Mouse (Mus musculus) midbrain, embryonic 10.5 days (tissue): ENCODE data around the gene Dbh. TPM values are rescaled to one million over a fixed set of nuclear protein-coding genes. Genes with fewer than 3 reads are reported as not detected.
A peak's percentile ranks its signal among the peaks of the same experiment; 100 is the strongest.

Experiments used
- DNase-seq: peaks from one replicate; pipeline ENCODE4 v3.0.0-alpha.2; 2017; ENCODE audit warnings: low spot score
- H3K27ac ChIP-seq: fragments of 300-500 bp; sonication (generic); replicated peaks from 2 replicates; pipeline ENCODE4 v1.5.1; 2016; ENCODE audit warnings: mild to moderate bottlenecking
- H3K27me3 ChIP-seq: fragments of 300-500 bp; sonication (generic); 2 replicates; pipeline ENCODE4 v1.6.1; 2016; ENCODE audit warnings: low read depth, mild to moderate bottlenecking; ENCODE audit not compliant: poor library complexity, severe bottlenecking
- H3K36me3 ChIP-seq: fragments of 300-500 bp; sonication (generic); 2 replicates; pipeline ENCODE4 v1.6.1; 2016; ENCODE audit warnings: mild to moderate bottlenecking, moderate library complexity
- H3K4me1 ChIP-seq: fragments of 300-500 bp; sonication (generic); 2 replicates; pipeline ENCODE4 v1.6.1; 2016
- H3K4me3 ChIP-seq: fragments of 300-500 bp; sonication (generic); 2 replicates; pipeline ENCODE4 v1.5.1; 2016; ENCODE audit warnings: mild to moderate bottlenecking, moderate library complexity
- H3K9me3 ChIP-seq: fragments of 300-500 bp; sonication (generic); replicated peaks from 2 replicates; pipeline ENCODE4 v1.6.1; 2016; ENCODE audit warnings: mild to moderate bottlenecking
- WGBS: fragments of 180-500 bp; shearing (Covaris S2); methylation state at CpG from one replicate; pipeline ENCODE4 v1.1.7; 2016; 5-methylcytosine and 5-hydroxymethylcytosine counted together
- polyA plus RNA-seq: library from polyadenylated mRNA; unstranded; fragments of >200 nt; fragmentation: Nextera tagmentation; extraction: Ambion mirVana; gene quantifications from 2 replicates; pipeline ENCODE4 v1.2.1, GENCODE M21; 2016

Gene Dbh
- polyA plus RNA-seq, 1 experiment from 2014 or later = 1.1 TPM

GRCm38 (mm10) chr2:27174242-27174641 lies 9.2 kb downstream of the Dbh start:
- whole genome bisulfite sequencing = 83% methylated on average over 2 of the region's 2 CpGs
- Histone ChIP-seq H3K4me1 (peaks cover 17% of the 10 kb centered on the region), H3K27ac (no peak overlapping the region), H3K36me3 (no peaks in the 10 kb centered on the region), H3K4me3 (no peak overlapping the region), H3K27me3 (no peaks in the 10 kb centered on the region), H3K9me3 (no peaks in the 10 kb centered on the region)
- no peak for DNase-seq

- no peak for DNase-seq
- H3K4me3 ChIP-seq = no peak overlapping the region
- peaks cover 17% of the 10 kb centered on the region for H3K4me1 ChIP-seq
- H3K9me3 ChIP-seq = no peaks in the 10 kb centered on the region
- no peaks in the 10 kb centered on the region for H3K36me3 ChIP-seq
- H3K27me3 ChIP-seq = no peaks in the 10 kb centered on the region
- H3K27ac ChIP-seq = no peak overlapping the region
- WGBS = 87% methylated on average over 10 of the region's 10 CpGs
These were observed 10.7 kb downstream of the Dbh start for GRCm38 (mm10) chr2:27175696-27176267.

- WGBS = 83% methylated on average over 8 of the region's 8 CpGs
- no peak for DNase-seq
- H3K4me1 ChIP-seq = peaks cover 17% of the 10 kb centered on the region
- no peak overlapping the region for H3K4me3 ChIP-seq
- H3K36me3 ChIP-seq = no peaks in the 10 kb centered on the region
- H3K27me3 ChIP-seq = no peaks in the 10 kb centered on the region; the same call in 1 of the 2 replicates
- H3K9me3 ChIP-seq = no peaks in the 10 kb centered on the region
- H3K27ac ChIP-seq = no peak overlapping the region
These were observed 14.1 kb downstream of the Dbh start for GRCm38 (mm10) chr2:27179101-27179500.

- WGBS = 72% methylated on average over 4 of the region's 4 CpGs
- H3K9me3 ChIP-seq = no peaks in the 10 kb centered on the region
- no peak overlapping the region for H3K27ac ChIP-seq
- no peaks in the 10 kb centered on the region for H3K36me3 ChIP-seq
- no peaks in the 10 kb centered on the region; the same call in 1 of the 2 replicates for H3K27me3 ChIP-seq
- no peak for DNase-seq
- peaks cover 9% of the 10 kb centered on the region for H3K4me1 ChIP-seq
- no peak overlapping the region for H3K4me3 ChIP-seq
These were observed 16.9 kb downstream of the Dbh start for GRCm38 (mm10) chr2:27181907-27182306.

- Histone ChIP-seq H3K27ac (no peak overlapping the region), H3K4me3 (no peak overlapping the region), H3K36me3 (no peaks in the 10 kb centered on the region), H3K27me3 (no peaks in the 10 kb centered on the region; the same call in 1 of the 2 replicates), H3K4me1 (no peaks in the 10 kb centered on the region), H3K9me3 (no peaks in the 10 kb centered on the region)
- DNase-seq = no peak
- WGBS = 90% methylated on average over 12 of the region's 12 CpGs
These were observed 18.7 kb downstream of the Dbh start for GRCm38 (mm10) chr2:27183734-27184133.

GRCm38 (mm10) chr2:27187531-27187930 lies 22.5 kb downstream of the Dbh start:
- H3K4me1 ChIP-seq = no peaks in the 10 kb centered on the region
- no peaks in the 10 kb centered on the region for H3K27me3 ChIP-seq
- DNase-seq = no peak
- H3K36me3 ChIP-seq = no peaks in the 10 kb centered on the region
- no peaks in the 10 kb centered on the region for H3K9me3 ChIP-seq
- H3K27ac ChIP-seq = no peak overlapping the region
- no peak overlapping the region for H3K4me3 ChIP-seq
- 84% methylated on average over 6 of the region's 6 CpGs for WGBS

- no peaks in the 10 kb centered on the region for H3K9me3 ChIP-seq
- no peak overlapping the region for H3K4me3 ChIP-seq
- H3K4me1 ChIP-seq = no peaks in the 10 kb centered on the region
- no peaks in the 10 kb centered on the region for H3K27me3 ChIP-seq
- 66% methylated on average over 4 of the region's 4 CpGs for WGBS
- no peaks in the 10 kb centered on the region for H3K36me3 ChIP-seq
- no peak overlapping the region for H3K27ac ChIP-seq
- no peak for DNase-seq
These were observed 25.0 kb downstream of the Dbh start for GRCm38 (mm10) chr2:27189994-27190393.

- no peak overlapping the region for H3K27ac ChIP-seq
- WGBS = 65% methylated on average over 5 of the region's 5 CpGs
- H3K4me1 ChIP-seq = peaks cover 7% of the 10 kb centered on the region; the same call in 1 of the 2 replicates
- no peaks in the 10 kb centered on the region for H3K9me3 ChIP-seq
- DNase-seq = no peak
- no peaks in the 10 kb centered on the region for H3K27me3 ChIP-seq
- no peak overlapping the region for H3K4me3 ChIP-seq
- H3K36me3 ChIP-seq = no peaks in the 10 kb centered on the region
These were observed 33.7 kb downstream of the Dbh start for GRCm38 (mm10) chr2:27198551-27199246.

- Histone ChIP-seq H3K27me3 (no peaks in the 10 kb centered on the region), H3K4me3 (no peak overlapping the region), H3K4me1 (peaks cover 7% of the 10 kb centered on the region; the same call in 1 of the 2 replicates), H3K27ac (no peak overlapping the region), H3K36me3 (no peaks in the 10 kb centered on the region), H3K9me3 (no peaks in the 10 kb centered on the region)
- DNase-seq = no peak
- WGBS = 79% methylated on average over 1 of the region's 1 CpGs
These were observed 35.6 kb downstream of the Dbh start for GRCm38 (mm10) chr2:27200586-27200985.

GRCm38 (mm10) chr2:27205666-27206065 lies 40.6 kb downstream of the Dbh start:
- no peaks in the 10 kb centered on the region for H3K9me3 ChIP-seq
- 88% methylated on average over 10 of the region's 10 CpGs for WGBS

GRCm38 (mm10) chr2:27206128-27206797 lies 41.2 kb downstream of the Dbh start:
- no peak for DNase-seq
- Histone ChIP-seq H3K4me3 (no peak overlapping the region), H3K36me3 (no peaks in the 10 kb centered on the region), H3K4me1 (peaks cover 3% of the 10 kb centered on the region; the same call in 1 of the 2 replicates), H3K27ac (no peak overlapping the region), H3K9me3 (no peaks in the 10 kb centered on the region), H3K27me3 (no peaks in the 10 kb centered on the region)
- WGBS = 83% methylated on average over 15 of the region's 15 CpGs

More at GRCm38 (mm10) chr2:27205666-27206065, 40.6 kb downstream of the Dbh start:
- Histone ChIP-seq H3K27ac (no peak overlapping the region), H3K36me3 (no peaks in the 10 kb centered on the region), H3K4me3 (no peak overlapping the region), H3K4me1 (peaks cover 3% of the 10 kb centered on the region; the same call in 1 of the 2 replicates), H3K27me3 (no peaks in the 10 kb centered on the region)
- no peak for DNase-seq

- H3K27me3 ChIP-seq = no peaks in the 10 kb centered on the region
- no peak overlapping the region for H3K27ac ChIP-seq
- 85% methylated on average over 5 of the region's 5 CpGs for WGBS
- H3K9me3 ChIP-seq = no peaks in the 10 kb centered on the region
- no peaks in the 10 kb centered on the region for H3K36me3 ChIP-seq
- H3K4me1 ChIP-seq = peaks cover 3% of the 10 kb centered on the region; the same call in 1 of the 2 replicates
- DNase-seq = no peak
- H3K4me3 ChIP-seq = no peak overlapping the region
These were observed 42.1 kb downstream of the Dbh start for GRCm38 (mm10) chr2:27207126-27207525.

- DNase-seq = no peak
- H3K4me3 ChIP-seq = no peak overlapping the region
- peaks cover 3% of the 10 kb centered on the region; the same call in 1 of the 2 replicates for H3K4me1 ChIP-seq
- 82% methylated on average over 9 of the region's 9 CpGs for WGBS
- 0 out of 2 replicates have a peak overlapping the region, but pooled peaks have one; percentile 33 for H3K27ac ChIP-seq
- H3K27me3 ChIP-seq = no peaks in the 10 kb centered on the region
- H3K36me3 ChIP-seq = no peaks in the 10 kb centered on the region
- H3K9me3 ChIP-seq = no peaks in the 10 kb centered on the region
These were observed 44.3 kb downstream of the Dbh start for GRCm38 (mm10) chr2:27209370-27209769.
